Mouse (Mus musculus): Measurements from ENCODE around the gene Gpatch8. TPM values are rescaled to one million over a fixed set of nuclear protein-coding genes. Genes with fewer than 3 reads are reported as not detected.

Gene Gpatch8
- polyA plus RNA-seq, 1 experiment from 2014 or later: 45.7 TPM

GRCm38 (mm10) chr11:102453131-102453530, 103.1 kb downstream of the Gpatch8 start:
- Histone ChIP-seq H3K9me3 (no peaks in the 10 kb centered on the region), H3K27me3 (ENCODE audit: insufficient read depth, poor library complexity, severe bottlenecking) (peaks cover 79% of the 10 kb centered on the region), H3K27ac (no peak overlapping the region), H3K36me3 (no peaks in the 10 kb centered on the region), H3K4me1 (peaks cover 37% of the 10 kb centered on the region), H3K4me3 (0 out of 2 replicates have a peak overlapping the region, but pooled peaks have one; percentile 2)
- WGBS: 15% methylated on average over 10 of the region's 10 CpGs
- no peak for DNase-seq (ENCODE audit: low spot score)

- Histone ChIP-seq H3K27ac (no peak overlapping the region), H3K4me3 (no peak overlapping the region), H3K36me3 (no peaks in the 10 kb centered on the region), H3K4me1 (peaks cover 49% of the 10 kb centered on the region), H3K9me3 (no peaks in the 10 kb centered on the region), H3K27me3 (ENCODE audit: insufficient read depth, poor library complexity, severe bottlenecking) (peaks cover 66% of the 10 kb centered on the region)
- DNase-seq (ENCODE audit: low spot score): no peak
- 40% methylated on average over 17 of the region's 17 CpGs for WGBS
Measured at GRCm38 (mm10) chr11:102449043-102450008, 106.9 kb downstream of the Gpatch8 start.

GRCm38 (mm10) chr11:102448327-102448726, 107.9 kb downstream of the Gpatch8 start:
- no peak for DNase-seq (ENCODE audit: low spot score)
- Histone ChIP-seq H3K4me3 (no peak overlapping the region), H3K36me3 (0 out of 2 replicates have a peak, but pooled peaks cover 7% of the 10 kb centered on the region), H3K27ac (no peak overlapping the region), H3K9me3 (no peaks in the 10 kb centered on the region), H3K27me3 (ENCODE audit: insufficient read depth, poor library complexity, severe bottlenecking) (peaks cover 61% of the 10 kb centered on the region), H3K4me1 (peaks cover 58% of the 10 kb centered on the region)
- WGBS: 18% methylated on average over 8 of the region's 8 CpGs

- H3K27ac ChIP-seq: peak within 1 kb of the TSS; percentile 95
- peaks cover 54% of the 10 kb centered on the region for H3K27me3 ChIP-seq (ENCODE audit: insufficient read depth, poor library complexity, severe bottlenecking)
- H3K4me3 ChIP-seq: peak within 1 kb of the TSS; percentile 92
- WGBS: under 1% methylated on average over 40 of the region's 40 CpGs
- H3K4me1 ChIP-seq: peaks cover 57% of the 10 kb centered on the region
- peak; percentile 89 for DNase-seq (ENCODE audit: low spot score)
- H3K36me3 ChIP-seq: peaks cover 12% of the 10 kb centered on the region
- H3K9me3 ChIP-seq: no peaks in the 10 kb centered on the region
Measured at GRCm38 (mm10) chr11:102447497-102447896, 108.7 kb downstream of the Gpatch8 start, which contains the start of gene Fam171a2. Gene Fam171a2 (minus strand): TSS chr11:102447682.

GRCm38 (mm10) chr11:102446581-102447461, 109.4 kb downstream of the Gpatch8 start:
- Histone ChIP-seq H3K27me3 (ENCODE audit: insufficient read depth, poor library complexity, severe bottlenecking) (peaks cover 47% of the 10 kb centered on the region), H3K36me3 (peaks cover 17% of the 10 kb centered on the region), H3K27ac (peak overlapping the region; percentile 95), H3K4me3 (peak overlapping the region; percentile 92), H3K4me1 (peaks cover 57% of the 10 kb centered on the region), H3K9me3 (no peaks in the 10 kb centered on the region)
- under 1% methylated on average over 49 of the region's 49 CpGs for WGBS
- DNase-seq (ENCODE audit: low spot score): peak; percentile 85

GRCm38 (mm10) chr11:102445891-102446361, 110.3 kb downstream of the Gpatch8 start:
- Histone ChIP-seq H3K27ac (peak overlapping the region; percentile 95), H3K27me3 (ENCODE audit: insufficient read depth, poor library complexity, severe bottlenecking) (peaks cover 42% of the 10 kb centered on the region), H3K4me1 (peaks cover 57% of the 10 kb centered on the region), H3K4me3 (peak overlapping the region; percentile 92), H3K36me3 (peaks cover 26% of the 10 kb centered on the region), H3K9me3 (no peaks in the 10 kb centered on the region)
- WGBS: 14% methylated on average over 7 of the region's 7 CpGs
- no peak for DNase-seq (ENCODE audit: low spot score)

- H3K4me1 ChIP-seq: peaks cover 57% of the 10 kb centered on the region
Measured at GRCm38 (mm10) chr11:102445264-102445890, 110.8 kb downstream of the Gpatch8 start.

GRCm38 (mm10) chr11:102444781-102445180, 111.4 kb downstream of the Gpatch8 start:
- H3K9me3 ChIP-seq: no peaks in the 10 kb centered on the region
- H3K36me3 ChIP-seq: peaks cover 38% of the 10 kb centered on the region
- no peak overlapping the region for H3K27ac ChIP-seq
- peaks cover 38% of the 10 kb centered on the region for H3K27me3 ChIP-seq (ENCODE audit: insufficient read depth, poor library complexity, severe bottlenecking)
- peaks cover 57% of the 10 kb centered on the region for H3K4me1 ChIP-seq
- H3K4me3 ChIP-seq: peak overlapping the region; percentile 92; the same call in 1 of the 2 replicates
- 8% methylated on average over 6 of the region's 6 CpGs for WGBS
- DNase-seq (ENCODE audit: low spot score): no peak

More at GRCm38 (mm10) chr11:102445264-102445890, 110.8 kb downstream of the Gpatch8 start:
- H3K27me3 ChIP-seq (ENCODE audit: insufficient read depth, poor library complexity, severe bottlenecking): peaks cover 39% of the 10 kb centered on the region
- DNase-seq (ENCODE audit: low spot score): peak; percentile 87
- H3K4me3 ChIP-seq: peak overlapping the region; percentile 92
- 14% methylated on average over 10 of the region's 10 CpGs for WGBS
- peaks cover 32% of the 10 kb centered on the region for H3K36me3 ChIP-seq
- H3K27ac ChIP-seq: peak overlapping the region; percentile 95; the same call in 1 of the 2 replicates
- no peaks in the 10 kb centered on the region for H3K9me3 ChIP-seq

- Histone ChIP-seq H3K36me3 (peaks cover 42% of the 10 kb centered on the region), H3K4me1 (peaks cover 56% of the 10 kb centered on the region)
- WGBS: 63% methylated on average over 3 of the region's 3 CpGs
Measured at GRCm38 (mm10) chr11:102444321-102444720, 111.9 kb downstream of the Gpatch8 start.

GRCm38 (mm10) chr11:102443740-102444139, 112.5 kb downstream of the Gpatch8 start:
- Histone ChIP-seq H3K36me3 (peaks cover 47% of the 10 kb centered on the region), H3K27me3 (ENCODE audit: insufficient read depth, poor library complexity, severe bottlenecking) (peaks cover 38% of the 10 kb centered on the region)
- WGBS: 37% methylated on average over 12 of the region's 12 CpGs

More at GRCm38 (mm10) chr11:102444321-102444720, 111.9 kb downstream of the Gpatch8 start:
- H3K27me3 ChIP-seq (ENCODE audit: insufficient read depth, poor library complexity, severe bottlenecking): peaks cover 38% of the 10 kb centered on the region
- DNase-seq (ENCODE audit: low spot score): no peak
- H3K9me3 ChIP-seq: no peaks in the 10 kb centered on the region
- no peak overlapping the region for H3K4me3 ChIP-seq
- H3K27ac ChIP-seq: no peak overlapping the region

GRCm38 (mm10) chr11:102442089-102442488, 114.1 kb downstream of the Gpatch8 start:
- no peak overlapping the region for H3K4me3 ChIP-seq
- H3K4me1 ChIP-seq: peaks cover 52% of the 10 kb centered on the region
- peaks cover 63% of the 10 kb centered on the region for H3K36me3 ChIP-seq
- H3K27me3 ChIP-seq (ENCODE audit: insufficient read depth, poor library complexity, severe bottlenecking): peaks cover 31% of the 10 kb centered on the region
- H3K27ac ChIP-seq: no peak overlapping the region
- no peak for DNase-seq (ENCODE audit: low spot score)
- 90% methylated on average over 6 of the region's 6 CpGs for WGBS
- no peaks in the 10 kb centered on the region for H3K9me3 ChIP-seq

More at GRCm38 (mm10) chr11:102443740-102444139, 112.5 kb downstream of the Gpatch8 start:
- DNase-seq (ENCODE audit: low spot score): no peak
- H3K9me3 ChIP-seq: no peaks in the 10 kb centered on the region
- H3K4me1 ChIP-seq: peaks cover 52% of the 10 kb centered on the region
- no peak overlapping the region for H3K4me3 ChIP-seq
- no peak overlapping the region for H3K27ac ChIP-seq

GRCm38 (mm10) chr11:102441434-102441833, 114.8 kb downstream of the Gpatch8 start:
- Histone ChIP-seq H3K4me3 (no peak overlapping the region), H3K9me3 (no peaks in the 10 kb centered on the region), H3K27ac (no peak overlapping the region), H3K36me3 (peaks cover 65% of the 10 kb centered on the region), H3K4me1 (peaks cover 49% of the 10 kb centered on the region), H3K27me3 (ENCODE audit: insufficient read depth, poor library complexity, severe bottlenecking) (peaks cover 30% of the 10 kb centered on the region)
- no peak for DNase-seq (ENCODE audit: low spot score)
- 75% methylated on average over 3 of the region's 3 CpGs for WGBS

Measured in heart, embryonic 10.5 days (tissue).